Mouse (Mus musculus) retina, adult 2 months (tissue): ENCODE data around the gene Krtap15.

Experiments used
- DNase-seq: peaks from one replicate; pipeline ENCODE4 v3.0.0-alpha.2; 2012; ENCODE audit warnings: low read depth, low spot score

The Krtap15 gene

GRCm38 (mm10) chr16:88820066-88820465, at the start of gene Krtap15:
Gene Krtap15 (plus strand): TSS chr16:88820215.
- no peak for DNase-seq

GRCm38 (mm10) chr16:88774106-88774505, 45.9 kb upstream of the Krtap15 start, which contains the start of gene 2310057N15Rik:
Gene 2310057N15Rik (minus strand): TSS chr16:88774206.
- DNase-seq: no peak

- DNase-seq: no peak
Observed at GRCm38 (mm10) chr16:88777596-88777995, 42.4 kb upstream of the Krtap15 start, which contains the start of gene Gm5965. Gene Gm5965 (plus strand): TSS chr16:88777896.

- DNase-seq: no peak
Observed at GRCm38 (mm10) chr16:88786786-88787185, 33.2 kb upstream of the Krtap15 start.

- no peak for DNase-seq
Observed at GRCm38 (mm10) chr16:88811827-88812226, 8.2 kb upstream of the Krtap15 start, which contains the start of gene Gm20741. Gene Gm20741 (minus strand): TSS chr16:88812220.

- peak; percentile 13 for DNase-seq
Observed at GRCm38 (mm10) chr16:88823736-88824135, 3.7 kb downstream of the Krtap15 start.

- DNase-seq: no peak
Observed at GRCm38 (mm10) chr16:88826095-88826652, 6.2 kb downstream of the Krtap15 start, which contains the start of gene Krtap14. Gene Krtap14 (minus strand): TSS chr16:88826145.

- no peak for DNase-seq
Observed at GRCm38 (mm10) chr16:88826978-88827377, 7.0 kb downstream of the Krtap15 start.

GRCm38 (mm10) chr16:88847363-88847762, 27.3 kb downstream of the Krtap15 start:
- no peak for DNase-seq

- no peak for DNase-seq
Observed at GRCm38 (mm10) chr16:88848558-88848957, 28.5 kb downstream of the Krtap15 start.

GRCm38 (mm10) chr16:88851450-88851849, 31.4 kb downstream of the Krtap15 start:
- no peak for DNase-seq

- no peak for DNase-seq
Observed at GRCm38 (mm10) chr16:88864887-88865407, 44.9 kb downstream of the Krtap15 start.

GRCm38 (mm10) chr16:88869311-88869710, 49.3 kb downstream of the Krtap15 start, which contains the start of gene Krtap19-1:
Gene Krtap19-1 (minus strand): TSS chr16:88869411.
- DNase-seq: no peak

- DNase-seq: no peak
Observed at GRCm38 (mm10) chr16:88874169-88874568, 54.2 kb downstream of the Krtap15 start, which contains the start of gene Krtap19-2. Gene Krtap19-2 (minus strand): TSS chr16:88874269.

GRCm38 (mm10) chr16:88877938-88878337, 57.9 kb downstream of the Krtap15 start, which contains the start of gene Krtap19-3:
Gene Krtap19-3 (minus strand): TSS chr16:88878038.
- no peak for DNase-seq
